Mouse (Mus musculus) urinary bladder, adult 2 months (tissue): Measurements from ENCODE around the gene Twf2. TPM values are rescaled to one million over a fixed set of nuclear protein-coding genes. Genes with fewer than 3 reads are reported as not detected.

ENCODE experiments used
- DNase-seq: peaks from one replicate; pipeline ENCODE4 v3.0.0; 2022; ENCODE audit warnings: low spot score
- polyA plus RNA-seq: library from polyadenylated mRNA; depleted of rRNA; stranded (reverse); fragments of >200 nt; gene quantifications from 2 replicates; pipeline ENCODE4 v1.2.3, GENCODE M21; 2012

Gene Twf2
- polyA plus RNA-seq, 1 experiment: 35.7 TPM

GRCm38 (mm10) chr9:106211680-106212593 is 9.0 kb downstream of the Twf2 start:
- peak; percentile 71 for DNase-seq

- no peak for DNase-seq
Measured at GRCm38 (mm10) chr9:106212594-106212981, 9.7 kb downstream of the Twf2 start.

- no peak for DNase-seq
Measured at GRCm38 (mm10) chr9:106215341-106216125, 12.6 kb downstream of the Twf2 start.

- DNase-seq: no peak
Measured at GRCm38 (mm10) chr9:106216971-106217370, 14.1 kb downstream of the Twf2 start.

- no peak for DNase-seq
Measured at GRCm38 (mm10) chr9:106220894-106221523, 18.1 kb downstream of the Twf2 start.

- no peak for DNase-seq
Measured at GRCm38 (mm10) chr9:106222261-106222851, 19.4 kb downstream of the Twf2 start, which contains the start of gene Tlr9. TSS of gene Tlr9 (plus strand) at chr9:106222598.

GRCm38 (mm10) chr9:106222994-106223393 is 20.1 kb downstream of the Twf2 start:
- DNase-seq: no peak

GRCm38 (mm10) chr9:106225469-106226150 is 22.7 kb downstream of the Twf2 start:
- no peak for DNase-seq

GRCm38 (mm10) chr9:106226151-106226682 is 23.3 kb downstream of the Twf2 start:
- no peak for DNase-seq

GRCm38 (mm10) chr9:106227790-106228429 is 25.0 kb downstream of the Twf2 start:
- DNase-seq: no peak

- DNase-seq: no peak
Measured at GRCm38 (mm10) chr9:106230051-106230733, 27.3 kb downstream of the Twf2 start.

GRCm38 (mm10) chr9:106230734-106231106 is 27.8 kb downstream of the Twf2 start:
- DNase-seq: no peak

- DNase-seq: no peak
Measured at GRCm38 (mm10) chr9:106231220-106231619, 28.3 kb downstream of the Twf2 start.

- no peak for DNase-seq
Measured at GRCm38 (mm10) chr9:106231816-106232215, 28.9 kb downstream of the Twf2 start.

GRCm38 (mm10) chr9:106232956-106233355 is 30.0 kb downstream of the Twf2 start:
- DNase-seq: no peak

GRCm38 (mm10) chr9:106233953-106234352 is 31.0 kb downstream of the Twf2 start:
- DNase-seq: no peak

GRCm38 (mm10) chr9:106235194-106235830 is 32.4 kb downstream of the Twf2 start:
- no peak for DNase-seq

GRCm38 (mm10) chr9:106236156-106236817 is 33.4 kb downstream of the Twf2 start:
- no peak for DNase-seq

- DNase-seq: no peak
Measured at GRCm38 (mm10) chr9:106236818-106237211, 33.9 kb downstream of the Twf2 start.
